Mouse (Mus musculus) G1E (cell line): ENCODE data around the gene Coro2b.

Source experiments
- CTCF ChIP-seq: IDR thresholded peaks from 2 replicates; pipeline ENCODE4 v1.5.1; 2012; ENCODE audit warnings: low read depth, low read length, inconsistent platforms, mixed read lengths
- GATA2 ChIP-seq: IDR thresholded peaks from 2 replicates; pipeline ENCODE4 v1.6.1; 2012; ENCODE audit warnings: low read depth, low read length, inconsistent platforms, borderline replicate concordance
- TAL1 ChIP-seq: conservative IDR thresholded peaks from 2 replicates; pipeline ENCODE4 v1.6.1; 2012; ENCODE audit warnings: low read depth, low read length, inconsistent platforms, mixed read lengths

DNA sequence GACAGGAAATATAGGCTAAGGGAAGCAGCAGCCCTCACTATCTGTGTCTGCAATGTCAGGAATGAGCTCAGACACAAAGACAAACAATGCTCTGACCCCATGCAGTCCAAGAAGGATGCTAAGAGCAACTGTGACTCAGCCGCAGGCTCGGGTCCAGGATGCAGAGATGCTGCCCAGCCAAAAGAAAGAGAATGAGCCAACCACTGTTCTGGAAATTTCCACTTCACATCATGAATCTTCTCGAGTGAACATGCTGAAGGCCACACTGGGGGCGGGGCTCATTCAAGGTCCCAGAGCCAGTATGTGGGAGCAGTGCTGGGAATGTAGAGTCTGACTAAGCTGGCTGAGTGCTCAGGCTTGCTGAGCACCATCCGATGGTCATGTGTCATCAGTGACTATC lies 23.2 kb upstream of the Coro2b start:
- TF ChIP-seq CTCF (no peak), GATA2 (no peak), TAL1 (no peak)
